Mouse (Mus musculus): ENCODE data around the gene Ulk4.

Ulk4 gene

GRCm38 (mm10) chr9:120963104-120963503 is 313.9 kb downstream of the Ulk4 start:
- DNase-seq: no peak

DNA sequence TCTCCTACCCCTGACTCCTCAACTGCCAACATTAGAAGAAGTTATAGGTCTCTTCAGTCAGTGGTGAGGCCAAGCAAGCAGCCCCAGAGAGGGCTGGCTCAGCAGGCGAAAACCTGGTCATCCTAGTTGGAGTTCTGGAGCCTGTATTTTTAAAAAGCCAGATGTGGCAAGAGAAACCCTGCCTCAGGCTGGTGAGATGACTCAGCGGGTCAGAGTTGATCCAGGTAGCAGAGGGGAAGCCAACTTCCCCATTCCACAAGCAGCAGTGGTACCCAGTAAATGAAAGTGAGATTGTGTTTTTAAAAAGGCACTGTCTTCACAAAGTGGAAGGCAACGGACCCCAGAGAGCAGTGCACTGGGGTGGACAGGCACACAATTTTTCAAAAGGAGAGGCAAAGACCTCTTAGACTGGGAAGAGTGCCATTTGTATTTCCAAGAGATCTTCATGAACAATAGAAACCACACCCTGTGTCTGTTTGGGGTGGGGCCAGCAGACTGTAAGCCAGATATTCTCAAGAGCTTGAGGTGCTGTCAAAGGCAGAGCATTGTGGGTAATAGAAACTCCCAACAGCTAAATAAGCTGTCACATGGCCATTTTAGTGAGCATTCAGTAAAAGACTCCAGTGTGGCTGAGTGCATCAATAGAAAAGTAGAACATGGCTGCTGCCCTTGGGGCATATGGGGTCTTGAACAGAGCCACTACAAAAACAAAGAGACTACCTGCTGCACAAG is 314.9 kb downstream of the Ulk4 start:
- DNase-seq: no peak

DNA sequence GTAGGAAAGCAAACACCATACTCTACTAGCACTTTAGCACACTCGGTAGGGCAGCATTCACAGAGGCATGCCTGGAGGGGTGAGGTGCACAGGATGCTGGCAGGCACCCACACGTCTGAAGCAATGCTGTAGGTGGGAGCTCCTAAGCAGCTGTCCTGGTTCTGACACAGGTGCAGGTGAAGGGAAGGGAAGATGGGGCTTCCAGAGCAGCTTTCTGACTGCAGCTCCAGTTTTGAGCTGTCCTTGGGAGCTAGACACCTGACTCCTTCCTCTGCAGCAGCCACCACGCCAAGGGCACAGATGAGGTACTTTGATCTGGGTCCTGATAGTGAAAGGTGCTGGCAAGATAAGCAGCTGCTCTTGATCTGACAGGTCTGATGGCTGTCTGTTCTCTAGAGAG is 315.5 kb downstream of the Ulk4 start:
- no peak for DNase-seq

DNA sequence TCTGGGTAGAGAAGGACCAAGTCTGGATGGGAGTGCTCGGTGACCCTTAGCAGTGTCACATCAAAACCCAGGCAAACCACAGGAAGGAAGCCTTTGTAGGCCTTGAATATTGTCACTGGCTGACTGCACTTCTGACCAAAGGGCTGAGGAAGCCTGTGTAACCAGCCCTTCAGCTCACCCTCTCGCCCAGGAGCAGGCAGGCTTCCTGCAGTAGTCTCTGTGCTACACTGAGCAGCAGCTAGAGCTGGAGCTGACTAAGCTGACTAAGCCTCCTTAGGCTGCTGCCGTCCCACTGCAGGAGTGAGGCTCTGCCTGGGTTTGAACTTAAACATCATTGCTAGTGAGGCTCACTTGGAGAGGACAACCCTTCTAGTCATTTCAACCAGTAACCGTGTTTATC is 316.4 kb downstream of the Ulk4 start:
- DNase-seq: no peak

GRCm38 (mm10) chr9:120959225-120959624 is 317.8 kb downstream of the Ulk4 start:
- no peak for DNase-seq

GRCm38 (mm10) chr9:120958560-120958959 is 318.4 kb downstream of the Ulk4 start:
- peak; percentile 27 for DNase-seq

- DNase-seq: no peak
These were observed 318.9 kb downstream of the Ulk4 start for GRCm38 (mm10) chr9:120958051-120958450.

GRCm38 (mm10) chr9:120951947-120952346 is 325.1 kb downstream of the Ulk4 start:
- DNase-seq: no peak

DNA sequence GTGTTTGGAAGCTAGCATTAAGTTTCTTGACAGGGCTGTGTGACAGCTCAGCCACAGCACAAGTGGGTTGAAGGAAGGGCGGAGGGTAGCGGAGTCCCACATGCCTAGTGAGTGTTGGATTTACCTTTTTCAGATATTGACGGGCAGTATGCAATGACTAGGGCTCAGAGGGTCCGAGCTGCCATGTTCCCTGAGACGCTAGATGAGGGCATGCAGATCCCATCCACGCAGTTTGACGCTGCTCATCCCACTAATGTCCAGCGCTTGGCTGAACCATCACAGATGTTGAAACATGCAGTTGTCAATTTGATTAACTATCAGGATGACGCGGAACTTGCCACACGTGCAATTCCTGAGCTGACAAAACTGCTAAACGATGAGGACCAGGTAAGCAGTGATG is 326.2 kb downstream of the Ulk4 start:
- DNase-seq: no peak

GRCm38 (mm10) chr9:120948832-120949231 is 328.2 kb downstream of the Ulk4 start:
- DNase-seq: no peak

DNA sequence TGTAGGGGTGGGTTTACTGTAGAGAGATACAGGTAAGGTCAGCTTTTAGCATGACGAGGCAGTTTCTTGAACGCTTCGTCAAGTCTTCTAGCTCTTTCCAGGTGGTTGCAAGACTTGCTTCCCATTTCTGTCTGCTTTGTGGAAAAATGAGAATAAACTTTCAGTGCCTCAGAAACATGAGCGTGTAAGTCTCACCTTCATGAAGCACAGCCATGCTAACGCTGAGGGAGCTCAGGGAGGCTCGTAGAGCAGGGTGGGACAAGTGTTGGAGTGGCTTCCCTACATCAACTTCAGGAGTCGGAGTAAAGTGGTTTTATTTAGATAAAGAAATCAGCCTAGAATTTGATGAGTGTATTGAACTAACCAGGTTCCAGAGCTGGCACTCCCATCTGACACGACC is 330.9 kb downstream of the Ulk4 start:
- DNase-seq: no peak

DNA sequence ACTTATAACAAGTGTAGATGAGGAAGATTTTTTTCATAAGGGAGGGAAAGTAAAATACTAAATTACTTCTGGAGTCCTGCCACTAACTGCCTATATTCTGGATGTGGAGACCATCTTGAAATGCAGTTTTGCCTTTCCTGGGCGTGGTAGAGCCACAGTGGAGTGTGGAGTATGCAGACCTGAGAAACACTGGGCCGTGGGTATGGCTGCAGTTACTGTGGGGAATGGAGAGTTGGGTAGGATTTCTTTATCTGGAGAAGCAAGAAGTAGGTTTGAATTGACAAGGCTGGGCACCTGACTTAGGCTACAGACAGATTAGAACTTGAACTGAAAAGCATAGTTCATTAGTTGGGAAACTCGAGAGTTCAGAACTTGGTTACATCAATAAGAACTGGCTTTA is 332.8 kb downstream of the Ulk4 start:
- no peak for DNase-seq

GRCm38 (mm10) chr9:120943757-120944156 is 333.2 kb downstream of the Ulk4 start:
- no peak for DNase-seq

- no peak for DNase-seq
These were observed 336.1 kb downstream of the Ulk4 start for GRCm38 (mm10) chr9:120940858-120941257.

DNA sequence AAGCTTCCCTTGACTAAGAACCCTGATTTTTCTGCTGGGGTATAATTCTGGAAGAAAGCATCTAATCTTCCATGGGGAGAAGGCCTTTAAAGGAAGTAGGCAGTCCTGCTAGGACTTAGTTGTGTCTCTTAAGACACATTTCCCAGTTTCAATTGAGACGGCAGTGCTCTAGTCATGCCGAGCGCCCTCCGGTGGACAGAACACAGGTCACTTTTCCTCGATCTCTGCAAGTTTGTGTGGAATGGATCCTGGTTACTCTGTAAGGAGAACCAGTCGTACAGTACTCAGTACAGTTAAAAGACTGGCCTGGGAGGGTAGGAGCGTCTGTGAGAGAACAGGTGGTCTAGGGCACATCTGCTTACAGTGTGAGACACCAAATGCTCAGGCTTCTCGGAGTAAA is 340.6 kb downstream of the Ulk4 start:
- DNase-seq: peak; percentile 81

DNA sequence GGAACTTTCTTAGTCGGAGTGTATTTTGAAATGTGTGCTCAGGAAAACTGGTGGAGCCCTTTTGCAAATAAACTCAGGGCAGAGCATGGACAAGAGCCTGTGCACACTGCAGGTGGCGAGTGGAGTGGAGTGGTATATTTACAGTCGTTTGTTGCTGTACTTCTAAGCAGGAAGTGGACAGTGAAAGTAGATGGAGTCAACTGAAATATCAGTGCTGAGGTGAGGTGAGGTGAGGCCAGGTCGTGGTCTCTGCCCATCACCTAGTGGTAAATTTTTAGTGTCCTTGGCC is 341.4 kb downstream of the Ulk4 start:
- no peak for DNase-seq

GRCm38 (mm10) chr9:120934821-120935633 is 342.0 kb downstream of the Ulk4 start:
- DNase-seq: no peak

DNA sequence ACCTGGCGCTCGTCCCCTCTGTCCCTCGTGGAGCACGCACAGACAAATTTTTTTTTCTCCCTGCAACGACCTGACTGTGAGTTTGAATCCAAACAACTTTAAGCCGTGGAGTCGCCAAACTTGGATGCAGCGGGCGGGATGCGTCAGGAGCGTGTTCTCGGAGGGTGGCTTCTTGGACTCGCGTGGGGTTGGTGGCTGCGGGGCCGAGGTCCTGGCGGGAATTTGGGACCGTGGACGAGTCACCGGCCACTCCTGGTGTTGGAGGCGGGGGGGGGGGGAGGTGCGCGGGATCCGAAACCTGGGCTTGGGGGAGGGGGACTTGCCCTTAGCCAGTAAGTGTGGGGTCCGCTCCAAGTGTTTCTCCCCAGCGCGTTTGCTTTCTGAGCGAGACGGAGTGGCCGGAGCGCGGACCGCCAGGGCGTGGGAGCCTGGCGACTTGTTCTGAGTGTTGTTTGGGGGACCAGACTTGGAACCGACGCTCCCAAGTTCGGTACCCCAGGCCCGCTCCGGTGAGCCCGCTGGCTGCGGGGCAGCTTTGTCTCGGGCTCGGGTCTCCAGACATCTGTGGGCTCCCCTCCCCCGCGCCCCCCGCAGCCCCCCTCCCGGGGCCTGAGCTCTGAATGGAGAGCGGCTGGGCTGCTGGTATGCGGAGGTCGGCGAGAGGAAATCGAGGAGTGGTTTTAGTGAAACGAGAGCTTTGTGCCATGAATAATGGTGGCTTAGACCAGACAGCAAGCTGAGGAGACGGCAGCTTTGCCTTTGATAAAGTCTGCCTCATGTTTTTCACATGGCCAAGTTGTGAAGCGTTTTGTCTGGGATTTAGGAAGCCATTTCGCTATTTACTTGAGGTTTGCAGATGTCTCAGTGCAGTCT is 342.9 kb downstream of the Ulk4 start:
- peak; percentile 56 for DNase-seq

DNA sequence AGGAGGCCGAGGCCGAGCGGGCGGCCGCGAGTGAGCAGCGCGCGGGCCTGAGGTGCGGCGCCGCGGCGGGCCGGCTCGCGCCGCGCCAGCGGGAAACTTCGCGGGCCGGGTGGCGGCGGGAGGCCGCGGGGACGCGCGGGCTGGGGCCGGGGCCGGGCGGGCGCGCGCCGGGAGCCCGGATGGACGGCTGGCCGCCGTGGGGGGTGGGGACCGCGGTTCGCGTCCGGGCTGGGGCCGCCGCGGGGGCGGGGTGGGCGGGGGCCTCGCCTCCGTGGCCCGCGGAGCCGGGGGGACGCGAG is 343.5 kb downstream of the Ulk4 start:
- no peak for DNase-seq

- DNase-seq: peak; percentile 97
These were observed 344.0 kb downstream of the Ulk4 start for GRCm38 (mm10) chr9:120932797-120933586.

- DNase-seq: peak; percentile 58
These were observed 344.6 kb downstream of the Ulk4 start for GRCm38 (mm10) chr9:120932371-120932770.

- DNase-seq: no peak
These were observed 346.2 kb downstream of the Ulk4 start for GRCm38 (mm10) chr9:120930811-120931210.

DNA sequence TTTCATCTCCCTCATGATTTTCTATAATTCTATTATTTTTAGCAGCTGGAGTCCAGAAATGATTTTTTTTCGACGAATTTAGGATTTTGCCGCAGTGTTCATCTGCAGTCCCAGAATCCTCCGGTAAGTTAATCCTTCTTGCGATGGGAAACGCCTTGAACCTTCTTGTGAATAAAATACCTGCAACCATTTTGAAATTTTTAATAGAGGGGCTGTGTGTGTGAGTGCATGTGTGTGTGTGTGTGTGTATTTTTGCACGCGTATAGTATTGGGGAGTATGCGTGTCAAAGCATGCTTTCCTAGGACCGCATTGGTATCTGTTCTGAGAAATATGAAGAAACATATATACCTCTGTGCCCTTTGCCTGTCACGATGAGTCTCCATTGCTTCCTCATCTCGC is 347.0 kb downstream of the Ulk4 start:
- DNase-seq: no peak

Data from cerebellum, adult 9-10 months (tissue).